Mouse (Mus musculus) megakaryocyte, embryonic 14.5 days (primary cell): ENCODE data around the gene Med16.

Experiments
- FLI1 ChIP-seq: IDR thresholded peaks from 2 replicates; pipeline ENCODE4 v1.6.1; 2012; ENCODE audit warnings: low read length, inconsistent platforms, mixed read lengths
- GATA1 ChIP-seq: IDR thresholded peaks from 3 replicates; pipeline ENCODE4 v1.6.1; 2012; ENCODE audit warnings: mixed read lengths, low read length, inconsistent platforms, borderline replicate concordance

GRCm38 (mm10) chr10:79881981-79882380, 26.7 kb downstream of the Med16 start:
- no peak for TF ChIP-seq GATA1
- TF ChIP-seq FLI1 = no peak
